Mouse (Mus musculus) adrenal gland, postnatal 4 days (tissue): Measurements from ENCODE around the gene Slirp. TPM values are rescaled to one million over a fixed set of nuclear protein-coding genes. Genes with fewer than 3 reads are reported as not detected.
A peak's percentile ranks its signal among the peaks of the same experiment; 100 is the strongest.
"Not testable (repeated sequence)": the region's sequence is repeated elsewhere in the genome, so short reads cannot be mapped to it uniquely, and the experiment has no call there.

Source experiments
- DNase-seq, 2 experiments: peaks; one replicate each; pipeline ENCODE4 v3.0.0; 2021 to 2022; ENCODE audit warnings: low spot score in 2 of 2, mixed read lengths in 2 of 2
- total RNA-seq, 2 experiments: library from RNA; stranded (reverse); gene quantifications; 2 replicates each; pipeline ENCODE4 v1.2.3; 2021

Slirp gene
- total RNA-seq, 2 experiments from 2014 or later: 158 to 179 TPM

GRCm38 (mm10) chr12:87426354-87427031, 17.2 kb upstream of the Slirp start:
- no peak for DNase-seq

- DNase-seq: no peak
These were observed 15.4 kb upstream of the Slirp start for GRCm38 (mm10) chr12:87428295-87428694.

DNA sequence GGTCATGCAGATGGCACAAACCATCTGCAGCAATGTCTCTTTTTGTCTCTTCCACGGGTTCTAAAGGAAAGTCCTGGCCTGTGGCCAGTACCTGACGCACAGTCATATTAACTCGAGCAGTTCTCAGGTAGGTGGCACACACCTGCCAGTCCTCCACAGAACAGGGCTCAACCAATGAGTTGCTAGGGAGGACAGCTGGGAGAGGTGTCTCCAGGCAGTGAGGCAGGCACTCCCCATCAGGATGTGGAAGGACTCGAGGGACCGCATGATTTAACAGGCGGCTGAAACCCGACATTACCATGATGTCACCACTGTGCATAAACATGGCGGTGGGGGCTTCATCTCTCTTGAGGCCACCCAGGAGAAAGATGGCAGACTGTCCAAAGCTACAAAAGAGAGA, 14.8 kb upstream of the Slirp start:
- DNase-seq: no peak

DNA sequence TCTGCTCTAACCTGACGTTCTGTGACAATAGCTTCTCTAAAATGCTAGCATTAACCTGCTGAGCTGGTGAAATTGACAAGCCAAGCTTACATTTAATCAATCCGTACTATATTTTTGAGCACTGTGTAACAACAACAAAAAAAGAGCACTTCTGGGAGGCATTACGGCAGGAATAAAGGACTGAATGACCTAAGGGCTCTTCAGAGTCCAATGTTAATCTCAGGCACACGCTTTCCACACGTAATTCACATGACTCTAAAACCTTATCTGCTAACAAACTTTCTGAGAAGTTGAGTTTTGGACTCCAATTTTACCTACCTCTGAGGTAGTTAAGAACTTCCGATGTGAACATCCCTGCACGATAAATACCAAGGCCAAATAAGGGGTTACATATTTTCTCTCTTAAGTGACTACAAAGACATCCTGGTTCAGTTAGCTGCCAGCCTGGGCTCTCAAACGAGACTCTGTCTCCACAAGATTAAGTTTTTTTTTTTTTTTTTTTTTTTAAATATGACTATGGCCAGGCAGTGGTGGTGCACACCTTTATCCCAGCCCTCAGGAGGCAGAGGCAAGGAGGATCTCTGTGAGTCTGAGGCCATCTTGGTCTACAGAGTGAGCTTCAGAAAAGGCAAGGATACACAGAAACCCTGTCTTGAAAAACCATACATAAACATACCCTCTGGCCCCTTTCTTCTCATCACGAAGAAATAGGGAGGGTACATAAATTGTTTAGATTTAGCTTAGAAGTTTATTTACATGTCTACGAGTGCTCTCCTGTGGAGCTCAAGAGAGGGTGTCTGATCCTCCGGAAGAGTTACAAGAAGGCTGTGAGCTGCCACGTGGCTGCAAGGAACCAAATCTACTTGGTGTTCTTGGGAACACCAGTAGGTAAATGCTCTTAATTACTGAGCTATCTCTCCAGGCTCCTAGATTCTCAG, 1.2 kb upstream of the Slirp start:
- DNase-seq: no peak

GRCm38 (mm10) chr12:87443115-87443699, 489 bp upstream of the Slirp start:
- DNase-seq: no peak

DNA sequence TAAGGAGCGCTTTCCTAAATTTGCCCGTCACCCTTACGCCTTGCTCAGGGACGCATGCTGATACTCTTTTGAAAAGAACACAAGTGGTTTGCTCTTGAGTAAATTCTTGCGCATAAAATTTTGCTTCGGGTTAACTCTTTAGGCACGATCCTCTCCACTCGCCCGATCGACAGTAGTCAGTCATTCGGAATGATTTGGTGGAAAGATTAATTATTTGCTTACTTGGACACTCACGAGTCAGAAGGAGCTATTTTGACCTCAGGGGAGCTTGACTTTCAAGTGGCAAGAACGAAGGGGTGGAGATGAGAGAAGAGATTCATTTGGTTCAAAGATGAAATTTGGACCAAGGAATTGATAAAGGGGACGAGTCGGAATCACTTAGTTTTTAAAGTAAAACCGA, 515 bp downstream of the Slirp start:
- no peak for DNase-seq

DNA sequence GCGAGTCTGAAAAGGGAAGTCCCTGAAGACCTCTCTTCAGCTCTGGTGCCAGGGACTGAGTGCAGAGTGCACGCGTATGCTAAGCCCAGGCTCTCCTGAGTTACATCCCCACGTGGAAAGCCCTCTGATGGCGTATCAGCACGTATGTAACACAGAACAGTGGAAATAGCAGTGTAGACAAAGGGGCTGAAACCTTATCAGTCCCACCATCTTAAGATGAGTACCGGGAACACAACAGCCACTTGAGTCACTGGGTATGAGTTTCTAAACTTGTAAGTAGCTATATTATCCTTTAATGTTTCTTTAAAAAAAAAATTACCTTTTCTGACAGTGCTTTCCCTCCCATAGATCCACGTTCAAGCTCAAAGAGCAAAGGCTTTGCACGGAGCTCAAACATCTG, 5.8 kb downstream of the Slirp start:
- DNase-seq: no peak

DNA sequence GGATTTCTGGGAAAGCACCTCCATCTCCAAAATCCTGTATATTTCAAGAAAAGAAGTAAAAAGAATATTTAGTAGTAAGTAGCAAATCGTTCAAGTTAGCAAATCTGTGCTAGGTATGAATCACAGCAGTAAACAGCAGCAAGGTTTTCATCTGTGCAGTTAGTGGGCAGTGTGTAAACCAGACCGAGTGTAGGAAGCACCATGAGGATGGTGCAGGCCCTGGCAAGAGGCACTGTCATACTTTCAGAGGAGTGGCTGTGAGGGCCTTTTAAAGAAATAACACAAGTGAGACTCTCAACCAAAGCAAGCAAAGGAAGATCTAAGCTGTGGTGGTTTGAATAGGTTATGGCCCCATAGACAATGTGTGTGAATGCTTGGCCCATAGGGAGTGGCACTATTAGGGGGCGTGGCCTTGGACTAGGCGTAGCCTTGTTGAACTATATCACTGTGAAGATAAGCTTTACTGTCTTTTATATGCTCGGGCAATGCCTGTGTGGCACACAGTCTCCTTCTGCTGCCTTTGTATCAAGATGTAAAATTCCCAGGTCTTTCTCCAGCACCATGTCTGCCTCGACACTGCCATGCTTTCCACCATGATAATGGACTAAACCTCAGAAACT, 21.1 kb downstream of the Slirp start:
- DNase-seq: no peak

DNA sequence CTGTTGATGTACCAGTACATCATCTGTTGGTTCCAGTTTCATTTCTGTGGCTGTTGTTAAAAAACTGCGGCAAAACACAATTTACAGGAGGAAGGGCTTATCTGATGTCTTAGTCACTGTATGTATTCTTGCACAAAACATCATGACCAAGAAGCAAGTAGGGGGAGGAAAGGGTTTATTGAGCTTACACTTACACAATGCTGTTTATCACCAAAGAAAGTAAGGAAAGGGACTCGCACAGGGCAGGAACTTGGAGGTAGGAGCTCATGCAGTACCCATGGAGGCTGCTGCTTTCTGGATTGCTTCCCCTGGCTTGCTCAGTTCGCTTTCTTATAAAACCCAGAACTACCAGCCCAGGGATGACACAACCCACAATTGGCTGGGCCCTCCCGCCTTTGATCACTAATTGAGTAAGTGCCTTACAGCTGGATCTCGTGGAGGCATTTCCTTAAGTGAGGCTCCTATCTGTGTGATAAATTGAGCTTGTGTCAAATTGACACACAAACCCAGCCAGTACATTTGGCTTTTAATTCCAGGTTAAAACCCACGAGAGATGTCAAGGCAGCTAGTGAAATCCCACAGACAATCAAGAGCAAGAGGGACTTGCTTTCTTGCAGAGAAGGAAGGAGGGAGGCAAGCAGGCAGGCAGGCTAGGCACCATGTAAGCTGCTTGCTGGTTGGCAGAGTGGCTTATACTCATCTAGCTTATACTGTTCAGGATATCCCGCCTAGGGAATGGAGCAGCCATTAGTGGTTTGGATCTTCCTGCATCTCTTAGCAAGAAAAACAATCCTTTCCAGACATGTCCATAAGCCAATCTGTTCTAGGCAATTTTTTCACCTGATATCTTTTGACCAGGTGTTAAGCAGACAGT, 26.8 kb downstream of the Slirp start:
- DNase-seq: no peak

DNA sequence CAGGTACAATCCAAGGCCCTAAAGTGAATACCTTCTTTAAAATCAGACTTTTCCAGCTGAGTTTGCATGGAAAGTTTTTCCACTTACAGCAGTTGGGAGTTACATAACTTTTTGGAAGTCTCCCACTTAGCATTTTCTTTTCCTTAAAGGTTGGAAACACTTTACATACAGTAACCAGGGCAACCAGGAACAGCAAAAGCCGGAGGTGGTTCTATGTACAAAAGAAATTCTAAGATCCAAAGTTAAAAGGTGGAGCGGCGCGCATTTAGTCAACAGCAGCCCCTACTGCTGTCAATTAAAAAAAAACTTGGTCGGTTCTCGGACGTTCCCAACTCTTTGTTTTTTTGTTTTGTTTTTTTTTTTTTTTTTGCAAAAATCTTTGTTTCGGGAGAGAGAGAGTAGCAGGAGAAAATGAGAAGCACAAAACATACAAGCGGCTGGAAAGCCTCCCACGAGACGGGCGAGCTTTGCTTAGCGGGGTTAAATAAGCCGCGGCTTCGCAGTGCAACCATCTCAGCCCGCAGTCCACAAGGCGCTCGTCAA, 27.8 kb downstream of the Slirp start:
- DNase-seq: no peak

DNA sequence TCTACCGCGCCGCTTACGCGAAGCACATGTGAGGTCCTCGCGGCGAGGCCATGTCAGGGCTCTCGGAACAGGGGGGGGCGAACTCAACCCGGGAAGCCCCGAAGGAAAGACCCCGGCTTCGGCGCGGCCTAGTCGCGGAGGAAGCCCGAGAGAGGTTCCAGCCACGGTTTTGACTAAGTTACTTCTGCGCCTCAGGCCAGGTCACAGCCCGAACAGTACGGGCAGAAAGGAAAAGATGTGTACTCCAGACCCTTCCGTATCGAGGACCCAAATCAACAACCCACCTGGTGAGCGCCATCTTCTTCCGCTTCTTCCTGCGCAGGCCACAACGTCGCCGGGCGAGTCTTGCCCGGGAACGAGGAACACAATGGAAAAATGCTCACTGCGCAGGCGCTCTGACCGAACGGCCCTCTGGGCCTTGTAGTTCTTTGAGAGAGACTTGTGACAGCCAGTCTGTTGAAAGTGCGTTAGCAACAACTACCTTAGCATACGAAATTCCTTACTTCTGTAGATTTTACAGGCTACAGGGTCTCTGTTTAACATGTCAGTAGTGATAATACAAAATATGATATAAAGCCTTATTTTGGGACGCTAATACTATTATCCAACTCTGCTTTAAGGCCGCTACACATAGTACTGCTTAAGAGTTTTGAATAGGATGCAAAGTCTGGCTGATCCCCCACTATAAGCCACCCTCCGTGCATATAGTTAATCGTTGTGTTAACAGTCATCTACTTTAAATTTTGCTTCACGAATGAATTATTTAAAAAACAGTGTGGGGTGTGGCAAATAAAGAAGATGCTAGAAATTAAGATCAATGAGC, 28.5 kb downstream of the Slirp start, which contains the start of gene Snw1:
Snw1 (minus strand) TSS at position 311 of the 823 bp plus-strand sequence.
- DNase-seq: peak; percentile 65 to 87

GRCm38 (mm10) chr12:87474756-87475155, 31.1 kb downstream of the Slirp start:
- DNase-seq: no peak

GRCm38 (mm10) chr12:87482482-87482881, 38.8 kb downstream of the Slirp start:
- not testable (repeated sequence) for DNase-seq

DNA sequence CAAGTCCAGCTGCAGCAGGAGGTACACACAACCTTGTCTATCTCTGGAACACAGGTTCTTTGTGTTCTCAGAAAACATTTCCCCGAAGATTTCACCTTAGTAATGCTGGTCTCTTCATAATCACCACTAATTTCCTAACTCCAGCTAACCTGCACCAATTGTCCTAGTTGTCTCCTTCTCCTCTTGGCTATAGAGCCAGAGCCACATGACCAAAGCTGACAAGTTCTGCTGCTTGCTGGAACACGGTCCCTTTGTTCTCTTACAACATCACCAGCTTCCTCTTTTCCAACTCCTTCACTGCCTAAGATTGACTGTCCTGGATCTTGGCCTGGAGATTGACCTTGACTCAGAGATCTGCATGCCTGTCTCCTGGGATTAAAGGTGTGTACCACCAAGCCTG, 45.0 kb downstream of the Slirp start:
- DNase-seq: not testable (repeated sequence)

DNA sequence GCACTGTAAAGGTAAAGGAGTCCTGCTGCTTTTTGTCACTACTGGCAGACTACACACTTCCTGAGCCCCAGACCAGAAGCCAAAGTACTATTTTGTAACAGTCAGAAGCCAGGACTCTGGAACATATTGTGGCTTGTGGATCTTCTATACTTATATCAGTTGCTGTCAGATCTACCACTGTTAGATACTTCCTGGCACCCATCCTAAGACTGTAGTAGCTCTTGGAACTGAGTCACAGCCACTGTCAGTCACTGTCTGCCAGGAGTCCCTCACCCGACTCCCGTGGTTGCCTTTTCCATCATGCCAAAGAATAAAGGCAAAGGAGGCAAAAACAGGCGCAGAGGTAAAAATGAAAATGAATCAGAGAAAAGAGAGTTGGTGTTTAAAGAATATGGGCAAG, 50.7 kb downstream of the Slirp start, which contains the start of gene Gm5788:
Gm5788 (plus strand) TSS at position 301 of the 400 bp plus-strand sequence.
- not testable (repeated sequence) for DNase-seq
